Mouse (Mus musculus): ENCODE data around the gene Mob4. TPM values are rescaled to one million over a fixed set of nuclear protein-coding genes. Genes with fewer than 3 reads are reported as not detected.

Mob4 gene
- polyA plus RNA-seq, 1 experiment, result 16.0 TPM

DNA sequence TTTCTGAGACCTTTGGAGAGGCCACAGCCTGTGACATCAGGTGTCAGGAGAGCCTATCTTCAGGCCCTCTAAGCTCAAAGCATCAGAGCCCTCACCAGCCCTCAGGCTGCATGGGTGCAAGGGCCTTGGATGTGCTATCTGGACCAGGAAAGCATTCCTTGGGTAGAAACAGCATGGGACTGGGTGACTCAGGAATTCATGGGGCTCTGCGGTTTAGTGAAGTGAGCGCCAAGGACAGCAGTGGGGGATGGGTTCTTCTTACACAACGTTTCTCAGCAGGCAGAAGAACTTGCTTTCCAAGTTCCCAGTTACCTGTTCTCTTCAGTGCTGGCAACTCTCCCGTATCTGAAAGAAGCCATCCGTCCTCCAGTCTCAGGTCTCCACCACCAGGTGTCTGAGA lies 33.0 kb downstream of the Mob4 start:
- 64% methylated on average over 5 of the region's 5 CpGs for WGBS
- H3K27ac ChIP-seq (ENCODE audit: insufficient read depth, low read depth, low read length), result no peak overlapping the region
- no peak for TF ChIP-seq CTCF (conservative IDR thresholded peaks at IDR 0.05; ENCODE audit: insufficient read depth, insufficient read length, low read depth, low read length)
- no peak for TF ChIP-seq POLR2A (IDR thresholded peaks at IDR 0.05; ENCODE audit: low read depth, low read length)
- DNase-seq, result no peak
- no peaks in the 10 kb centered on the region for H3K36me3 ChIP-seq (ENCODE audit: control insufficient read depth, insufficient read depth, low read length)
- no peaks in the 10 kb centered on the region for H3K4me1 ChIP-seq (ENCODE audit: control insufficient read depth, insufficient read depth, low read length)
- no peaks in the 10 kb centered on the region for H3K27me3 ChIP-seq (replicated peaks; ENCODE audit: control insufficient read depth, insufficient read depth, low read length)
- H3K4me3 ChIP-seq (ENCODE audit: insufficient read depth, low read depth, low read length), result no peak overlapping the region

DNA sequence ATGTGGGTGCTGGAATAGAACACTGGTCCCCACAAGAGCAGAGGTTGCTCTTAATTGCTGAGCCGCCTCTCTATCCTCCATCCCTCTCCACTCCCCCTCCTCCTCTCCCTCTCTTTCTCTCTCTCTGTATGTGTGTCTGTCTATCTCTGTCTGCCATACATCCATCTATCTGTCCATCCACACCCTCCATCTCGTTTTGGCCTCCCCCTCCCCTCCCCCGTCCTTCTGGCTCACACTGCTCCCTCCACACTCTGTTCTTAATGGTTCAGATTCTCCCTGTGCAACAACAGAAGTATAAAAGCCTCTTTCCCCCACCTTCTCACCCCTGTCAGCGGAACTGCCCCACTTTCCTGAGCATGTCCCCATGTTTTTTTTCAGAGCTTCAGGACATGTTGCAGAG lies 36.5 kb downstream of the Mob4 start:
- no peak overlapping the region for H3K27ac ChIP-seq (ENCODE audit: insufficient read depth, low read depth, low read length)
- H3K4me3 ChIP-seq (ENCODE audit: insufficient read depth, low read depth, low read length), result no peak overlapping the region
- DNase-seq, result no peak
- WGBS, result 84% methylated on average over 4 of the region's 4 CpGs
- TF ChIP-seq CTCF (conservative IDR thresholded peaks at IDR 0.05; ENCODE audit: insufficient read depth, insufficient read length, low read depth, low read length), result no peak
- no peak for TF ChIP-seq POLR2A (IDR thresholded peaks at IDR 0.05; ENCODE audit: low read depth, low read length)
- no peaks in the 10 kb centered on the region for H3K4me1 ChIP-seq (ENCODE audit: control insufficient read depth, insufficient read depth, low read length)
- H3K36me3 ChIP-seq (ENCODE audit: control insufficient read depth, insufficient read depth, low read length), result no peaks in the 10 kb centered on the region
- H3K27me3 ChIP-seq (replicated peaks; ENCODE audit: control insufficient read depth, insufficient read depth, low read length), result no peaks in the 10 kb centered on the region

DNA sequence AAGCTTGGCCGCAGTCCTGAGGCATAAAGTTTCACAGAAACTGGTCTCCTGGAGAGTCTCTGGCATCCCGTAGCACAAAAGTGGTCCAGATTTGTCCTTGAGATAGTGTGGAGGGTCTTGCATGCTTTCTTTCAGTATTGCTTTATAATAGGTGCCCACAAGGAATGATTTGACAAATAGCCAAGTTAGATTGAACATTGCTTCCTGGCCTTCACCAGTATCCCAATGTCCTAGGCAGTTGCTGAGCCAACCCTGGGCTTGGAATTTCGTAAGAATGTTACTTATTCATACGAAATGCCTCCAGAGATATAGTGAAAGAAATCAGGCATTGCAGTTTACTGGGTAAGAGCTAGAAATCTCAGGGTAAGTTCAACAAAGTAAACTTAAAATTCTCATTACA lies 37.6 kb downstream of the Mob4 start:
- Histone ChIP-seq H3K27ac (ENCODE audit: insufficient read depth, low read depth, low read length) (no peak overlapping the region), H3K36me3 (ENCODE audit: control insufficient read depth, insufficient read depth, low read length) (no peaks in the 10 kb centered on the region), H3K4me3 (ENCODE audit: insufficient read depth, low read depth, low read length) (no peak overlapping the region), H3K27me3 (replicated peaks; ENCODE audit: control insufficient read depth, insufficient read depth, low read length) (no peaks in the 10 kb centered on the region), H3K4me1 (ENCODE audit: control insufficient read depth, insufficient read depth, low read length) (no peaks in the 10 kb centered on the region; the same call in 1 of the 2 replicates)
- no peak for TF ChIP-seq POLR2A (IDR thresholded peaks at IDR 0.05; ENCODE audit: low read depth, low read length)
- no peak for TF ChIP-seq CTCF (conservative IDR thresholded peaks at IDR 0.05; ENCODE audit: insufficient read depth, insufficient read length, low read depth, low read length)
- DNase-seq, result no peak
- 94% methylated on average over 4 of the region's 4 CpGs for WGBS

DNA sequence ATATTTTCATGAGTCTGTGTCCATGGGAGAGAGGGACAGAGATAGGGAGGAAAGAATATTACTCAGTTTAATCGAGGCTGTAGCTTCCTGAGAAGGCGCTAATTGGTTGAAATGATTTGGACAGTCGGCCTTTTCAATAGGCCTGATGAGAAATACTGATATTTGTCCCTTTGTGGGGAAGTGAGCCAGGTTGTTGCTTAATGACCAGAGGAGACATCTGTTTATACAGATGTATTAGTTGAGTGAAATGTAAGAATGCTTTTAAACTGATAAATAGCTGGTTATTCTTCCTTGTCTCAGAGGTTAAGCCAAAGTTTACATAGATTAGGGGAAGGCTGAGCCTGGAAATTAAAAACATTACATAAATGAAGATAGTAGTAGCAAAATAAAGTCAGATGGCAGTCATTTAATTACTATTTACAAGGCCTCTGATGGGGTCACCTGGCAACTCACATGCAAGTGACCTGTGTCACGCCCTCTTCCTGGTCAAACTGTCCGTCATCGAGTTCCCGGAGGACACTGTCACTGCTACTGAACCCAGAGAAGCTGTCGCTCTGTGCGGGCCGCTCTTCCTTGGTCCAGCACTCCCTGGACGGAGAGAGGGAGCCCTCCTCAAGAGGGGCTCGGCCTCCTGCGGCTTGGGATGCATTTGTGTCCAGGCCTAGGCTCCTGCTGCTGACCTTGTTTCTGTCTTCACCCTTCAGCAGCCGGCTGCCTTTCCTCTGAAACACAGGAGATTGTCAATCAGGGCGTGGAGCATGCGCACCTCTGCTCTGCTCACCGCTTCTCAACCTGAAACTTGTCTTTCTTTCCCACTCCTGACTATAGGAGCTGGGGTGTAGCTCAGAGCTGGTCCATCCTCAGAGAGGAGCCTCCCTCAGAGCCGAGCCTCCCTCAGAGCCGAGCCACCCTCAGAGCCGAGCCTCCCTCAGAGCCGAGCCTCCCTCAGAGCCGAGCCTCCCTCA lies 40.6 kb downstream of the Mob4 start:
- 66% methylated on average over 22 of the region's 22 CpGs for WGBS
- Histone ChIP-seq H3K27me3 (replicated peaks; ENCODE audit: control insufficient read depth, insufficient read depth, low read length) (no peaks in the 10 kb centered on the region), H3K4me1 (ENCODE audit: control insufficient read depth, insufficient read depth, low read length) (no peaks in the 10 kb centered on the region; the same call in 1 of the 2 replicates), H3K4me3 (ENCODE audit: insufficient read depth, low read depth, low read length) (no peak overlapping the region), H3K27ac (ENCODE audit: insufficient read depth, low read depth, low read length) (no peak overlapping the region), H3K36me3 (ENCODE audit: control insufficient read depth, insufficient read depth, low read length) (no peaks in the 10 kb centered on the region)
- DNase-seq, result no peak
- TF ChIP-seq POLR2A (IDR thresholded peaks at IDR 0.05; ENCODE audit: low read depth, low read length) (no peak), CTCF (conservative IDR thresholded peaks at IDR 0.05; ENCODE audit: insufficient read depth, insufficient read length, low read depth, low read length) (no peak)

DNA sequence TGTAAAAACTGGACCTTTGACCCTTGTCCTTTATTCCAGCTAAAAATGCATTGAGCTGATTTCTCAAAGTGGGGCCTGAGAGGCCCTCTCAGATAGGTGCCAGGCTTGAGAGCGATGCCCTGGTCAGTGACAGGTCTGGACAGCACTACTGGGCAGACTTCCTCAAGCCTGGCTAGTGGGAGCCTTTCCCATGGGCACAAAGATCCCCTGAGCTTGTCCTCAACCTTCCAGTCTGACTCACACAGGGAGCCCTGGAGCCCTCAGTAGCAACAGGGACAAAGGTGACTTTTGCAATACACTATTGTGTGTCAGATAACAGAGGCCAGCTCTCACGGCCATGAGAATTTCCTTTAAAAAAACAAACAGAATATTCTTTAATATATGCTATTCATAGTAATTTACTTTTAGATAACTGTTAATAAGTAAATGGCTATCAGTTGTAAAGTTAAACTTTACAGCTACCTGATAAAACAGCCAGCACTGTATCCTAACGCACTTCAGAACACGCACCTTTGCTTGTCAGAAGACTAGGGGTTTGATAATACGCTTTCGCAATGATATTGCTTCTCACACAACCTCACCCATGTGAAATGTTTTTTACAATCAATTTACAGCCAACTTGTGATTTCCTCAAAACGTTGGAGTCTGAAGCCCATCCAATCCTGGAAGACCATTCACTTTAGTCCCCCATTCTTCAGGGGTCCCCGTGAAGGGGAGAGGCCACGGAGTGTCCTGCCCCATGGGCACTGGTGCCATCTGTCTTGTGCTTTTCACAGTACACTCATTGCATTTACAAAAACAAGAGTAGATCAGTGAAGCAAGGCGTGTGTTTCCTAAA lies 42.9 kb downstream of the Mob4 start:
- Histone ChIP-seq H3K36me3 (ENCODE audit: control insufficient read depth, insufficient read depth, low read length) (no peaks in the 10 kb centered on the region), H3K27me3 (replicated peaks; ENCODE audit: control insufficient read depth, insufficient read depth, low read length) (no peaks in the 10 kb centered on the region), H3K27ac (ENCODE audit: insufficient read depth, low read depth, low read length) (no peak overlapping the region), H3K4me1 (ENCODE audit: control insufficient read depth, insufficient read depth, low read length) (no peaks in the 10 kb centered on the region; the same call in 1 of the 2 replicates), H3K4me3 (ENCODE audit: insufficient read depth, low read depth, low read length) (no peak overlapping the region)
- DNase-seq, result peak; percentile 49
- 78% methylated on average over 10 of the region's 10 CpGs for WGBS
- no peak for TF ChIP-seq POLR2A (IDR thresholded peaks at IDR 0.05; ENCODE audit: low read depth, low read length)
- no peak; the same call in 1 of the 2 replicates for TF ChIP-seq CTCF (conservative IDR thresholded peaks at IDR 0.05; ENCODE audit: insufficient read depth, insufficient read length, low read depth, low read length)

DNA sequence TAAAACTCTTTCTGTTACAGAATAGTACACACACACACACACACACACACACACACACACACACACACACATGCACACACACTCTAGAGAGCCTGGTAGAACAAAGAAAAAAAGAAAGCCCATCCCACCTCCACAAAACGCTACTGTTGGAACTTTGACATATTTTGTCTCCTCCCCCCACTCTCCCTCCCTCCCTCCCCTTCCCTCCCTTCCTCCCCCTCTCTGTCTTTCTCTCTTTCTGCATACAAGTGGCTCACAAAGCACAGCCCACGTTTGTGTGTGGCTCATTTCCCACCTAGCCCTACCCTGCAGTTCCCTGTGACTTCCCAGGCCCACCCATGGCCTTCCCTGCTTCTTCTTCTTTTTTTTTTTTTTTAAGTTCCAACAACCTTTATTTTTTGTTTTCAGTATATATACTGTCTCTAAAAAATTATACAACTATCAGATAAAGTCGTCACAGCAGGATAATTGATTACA lies 43.6 kb downstream of the Mob4 start:
- TF ChIP-seq CTCF (conservative IDR thresholded peaks at IDR 0.05; ENCODE audit: insufficient read depth, insufficient read length, low read depth, low read length) (no peak), POLR2A (IDR thresholded peaks at IDR 0.05; ENCODE audit: low read depth, low read length) (no peak)
- Histone ChIP-seq H3K27ac (ENCODE audit: insufficient read depth, low read depth, low read length) (no peak overlapping the region), H3K27me3 (replicated peaks; ENCODE audit: control insufficient read depth, insufficient read depth, low read length) (no peaks in the 10 kb centered on the region), H3K36me3 (ENCODE audit: control insufficient read depth, insufficient read depth, low read length) (no peaks in the 10 kb centered on the region), H3K4me3 (ENCODE audit: insufficient read depth, low read depth, low read length) (no peak overlapping the region), H3K4me1 (ENCODE audit: control insufficient read depth, insufficient read depth, low read length) (no peaks in the 10 kb centered on the region; the same call in 1 of the 2 replicates)
- no peak for DNase-seq
- WGBS, result 37% methylated on average over 3 of the region's 3 CpGs

All from kidney, adult 2 months (tissue).